In genomic region chr11:78832816-78833314, GRCm38 (mm10) we compare ENCODE assay signal across 7 mouse cellular contexts. TPM values are rescaled to one million over a fixed set of nuclear protein-coding genes. Genes with fewer than 3 reads are reported as not detected.
DNase-seq lines count a peak whose midpoint lies in the region; ATAC-seq and TF ChIP-seq lines count a peak whose summit lies in the region.

No protein-coding gene starts in this region.

- H3K36me3 ChIP-seq in lung, embryonic 15.5 days: no peaks in the 10 kb centered on the region
- H3K36me3 ChIP-seq in hindbrain, postnatal 0 days (ENCODE audit: insufficient read depth, low read length): no peaks in the 10 kb centered on the region

- ATAC-seq in lung, embryonic 15.5 days (ENCODE audit: borderline replicate concordance, extremely low read depth, low FRiP score, low TSS enrichment): 0 out of 2 replicates have a peak, but pooled peaks have one; percentile 63
- no peak for ATAC-seq in hindbrain, postnatal 0 days

- no peaks in the 10 kb centered on the region for H3K9me3 ChIP-seq in lung, embryonic 15.5 days
- H3K9me3 ChIP-seq in hindbrain, postnatal 0 days (ENCODE audit: low read length): no peaks in the 10 kb centered on the region

- peak overlapping the region; percentile 53 for H3K27ac ChIP-seq in lung, embryonic 15.5 days
- H3K27ac ChIP-seq in hindbrain, postnatal 0 days: no peak overlapping the region

- no peaks in the 10 kb centered on the region for H3K27me3 ChIP-seq in lung, embryonic 15.5 days
- H3K27me3 ChIP-seq in hindbrain, postnatal 0 days (ENCODE audit: insufficient read depth, low read length): no peaks in the 10 kb centered on the region

- H3K4me3 ChIP-seq in lung, embryonic 15.5 days: no peak overlapping the region
- H3K4me3 ChIP-seq in hindbrain, postnatal 0 days (ENCODE audit: low read length): no peak overlapping the region

- peaks cover 26% of the 10 kb centered on the region for H3K4me1 ChIP-seq in lung, embryonic 15.5 days
- H3K4me1 ChIP-seq in hindbrain, postnatal 0 days (ENCODE audit: insufficient read depth, low read length): no peaks in the 10 kb centered on the region

- no peak for TF ChIP-seq CTCF in hindbrain, postnatal 0 days (IDR thresholded peaks at IDR 0.05; ENCODE audit: low read depth)

- DNase-seq in 3134 (ENCODE audit: extremely low read depth, insufficient read length, low spot score) (peak; percentile 47), 416B (ENCODE audit: low read depth) (peak; percentile 98)
- peak; percentile 13 for DNase-seq in fibroblast of lung, adult 2 months (ENCODE audit: low read depth)
- DNase-seq in kidney, adult 18-20 months: peak; percentile 37
- no peak for DNase-seq in hindbrain, postnatal 0 days (ENCODE audit: low spot score)
- DNase-seq in layer of hippocampus, postnatal 14 days (ENCODE audit: low spot score in 2 of 2): no peak

- H3K9ac ChIP-seq in lung, embryonic 15.5 days: no peak overlapping the region
- H3K9ac ChIP-seq in hindbrain, postnatal 0 days (replicated peaks; ENCODE audit: low read length): no peak overlapping the region

- WGBS in lung, embryonic 15.5 days: 35% methylated on average over 13 of the region's 13 CpGs
- 66% methylated on average over 13 of the region's 13 CpGs for WGBS in hindbrain, postnatal 0 days

- no peak overlapping the region for H3K4me2 ChIP-seq in lung, embryonic 15.5 days
- H3K4me2 ChIP-seq in hindbrain, postnatal 0 days (ENCODE audit: low read depth, low read length): no peak overlapping the region

RNA-seq across cellular contexts. Expression of gene Lyrm9, which starts 6.5 kb away (rescaled TPM):
- polyA plus RNA-seq in lung, embryonic 15.5 days (2015; fragmentation: Nextera tagmentation; extraction: Ambion mirVana): 15.5 and 15.9 TPM in 2 replicates
- total RNA-seq in hindbrain, postnatal 0 days (2014; rRNA removed): 17.5 and 44.2 TPM in 2 replicates
- polyA plus RNA-seq in hindbrain, postnatal 0 days (2015; fragmentation: Nextera tagmentation; extraction: Ambion mirVana): 48.5 and 51.6 TPM in 2 replicates
- total RNA-seq in layer of hippocampus, postnatal 14 days (2021): 10 to 100 TPM; 19.4 to 22.0 TPM

Comparison
In these comparisons a context has a peak if more than half of its experiments do, and no peak if none do; other contexts are left out.
1. DNase-seq: peak in 3134 (single experiment), 416B (single experiment), fibroblast of lung, adult 2 months (single experiment) and kidney, adult 18-20 months (single experiment); none in hindbrain, postnatal 0 days (single experiment) and layer of hippocampus, postnatal 14 days (0 of 2).